Mouse (Mus musculus): ENCODE results near the gene Celf5.

GRCm38 (mm10) chr10:81410350-81410749 is 72.2 kb downstream of the Celf5 start:
- TF ChIP-seq CEBPB (IDR thresholded peaks at IDR 0.05; ENCODE audit: low read depth) (no peak), CTCF (IDR thresholded peaks at IDR 0.05; ENCODE audit: control insufficient read depth, insufficient read depth, insufficient read length) (no peak), MAX (IDR thresholded peaks at IDR 0.05) (no peak), USF1 (IDR thresholded peaks at IDR 0.05; ENCODE audit: low read depth) (no peak), MYOD1 (IDR thresholded peaks at IDR 0.05; ENCODE audit: control insufficient read depth, insufficient read length, low read depth) (no peak)
